Mouse (Mus musculus) intestine, embryonic 15.5 days (tissue): ENCODE results near the gene Ewsr1. TPM values are rescaled to one million over a fixed set of nuclear protein-coding genes. Genes with fewer than 3 reads are reported as not detected.

Source experiments
- ATAC-seq: fragments of 200-750 bp; cut with Nextera tagmentation; 2 replicates; pipeline ENCODE4 v1.8.0; 2017; ENCODE audit warnings: moderate TSS enrichment, moderate library complexity
- H3K27ac ChIP-seq: fragments of 300-500 bp; sonication (generic); 2 replicates; pipeline ENCODE4 v1.5.1; 2015; ENCODE audit warnings: mild to moderate bottlenecking, inconsistent platforms
- H3K27me3 ChIP-seq: fragments of 300-500 bp; sonication (generic); replicated peaks from 2 replicates; pipeline ENCODE4 v1.6.1; 2015; ENCODE audit warnings: inconsistent platforms
- H3K36me3 ChIP-seq: fragments of 300-500 bp; sonication (generic); 2 replicates; pipeline ENCODE4 v1.6.1; 2015; ENCODE audit warnings: inconsistent platforms
- H3K4me1 ChIP-seq: fragments of 300-500 bp; sonication (generic); replicated peaks from 2 replicates; pipeline ENCODE4 v1.6.1; 2015; ENCODE audit warnings: inconsistent platforms
- H3K4me2 ChIP-seq: fragments of 300-500 bp; sonication (generic); replicated peaks from 2 replicates; pipeline ENCODE4 v1.6.1; 2015; ENCODE audit warnings: mild to moderate bottlenecking, inconsistent platforms
- H3K4me3 ChIP-seq: fragments of 300-500 bp; sonication (generic); replicated peaks from 2 replicates; pipeline ENCODE4 v1.5.1; 2015; ENCODE audit warnings: inconsistent platforms
- H3K9ac ChIP-seq: fragments of 300-500 bp; sonication (generic); 2 replicates; pipeline ENCODE4 v1.6.1; 2015; ENCODE audit warnings: inconsistent platforms
- H3K9me3 ChIP-seq: fragments of 300-500 bp; sonication (generic); 2 replicates; pipeline ENCODE4 v1.6.1; 2016; ENCODE audit warnings: inconsistent platforms
- WGBS: fragments of 180-500 bp; shearing (Covaris S2); methylation state at CpG from one replicate; pipeline ENCODE4 v1.1.7; 2015; 5-methylcytosine and 5-hydroxymethylcytosine counted together
- polyA plus RNA-seq: library from polyadenylated mRNA; unstranded; fragments of >200 nt; fragmentation: Nextera tagmentation; extraction: Ambion mirVana; gene quantifications from 2 replicates; pipeline ENCODE4 v1.2.1, GENCODE M21; 2015

The Ewsr1 gene
- polyA plus RNA-seq, 1 experiment from 2014 or later: 571 TPM

DNA sequence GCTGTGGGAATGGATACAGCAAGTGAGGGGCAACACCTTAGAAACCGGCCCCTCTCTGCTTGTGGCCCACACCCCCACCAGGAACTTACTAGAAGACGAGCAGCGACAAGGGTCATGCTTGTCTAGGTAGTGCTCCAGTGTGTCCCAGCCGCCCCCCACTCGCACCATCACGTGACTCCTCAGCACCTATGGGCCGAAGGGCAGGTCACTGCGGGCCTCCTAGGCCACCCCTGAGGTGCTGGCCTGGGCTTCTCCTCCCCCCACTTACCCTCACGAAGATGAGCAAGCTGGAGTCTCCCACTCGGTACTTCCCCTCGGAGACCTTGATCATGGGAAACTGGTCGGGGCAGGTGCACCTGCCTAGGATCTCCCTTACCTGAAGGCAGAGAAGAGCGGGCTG, 36.7 kb downstream of the Ewsr1 start:
- WGBS: 30% methylated on average over 13 of the region's 13 CpGs
- Histone ChIP-seq H3K27ac (0 out of 2 replicates have a peak overlapping the region, but pooled peaks have one; percentile 22), H3K4me3 (peak overlapping the region; percentile 38), H3K36me3 (no peaks in the 10 kb centered on the region), H3K27me3 (peaks cover 48% of the 10 kb centered on the region), H3K4me2 (peak overlapping the region; percentile 88), H3K4me1 (peaks cover 51% of the 10 kb centered on the region), H3K9ac (peak overlapping the region; percentile 24; the same call in 1 of the 2 replicates), H3K9me3 (no peaks in the 10 kb centered on the region)
- no peak; the same call in 1 of the 2 replicates for ATAC-seq

DNA sequence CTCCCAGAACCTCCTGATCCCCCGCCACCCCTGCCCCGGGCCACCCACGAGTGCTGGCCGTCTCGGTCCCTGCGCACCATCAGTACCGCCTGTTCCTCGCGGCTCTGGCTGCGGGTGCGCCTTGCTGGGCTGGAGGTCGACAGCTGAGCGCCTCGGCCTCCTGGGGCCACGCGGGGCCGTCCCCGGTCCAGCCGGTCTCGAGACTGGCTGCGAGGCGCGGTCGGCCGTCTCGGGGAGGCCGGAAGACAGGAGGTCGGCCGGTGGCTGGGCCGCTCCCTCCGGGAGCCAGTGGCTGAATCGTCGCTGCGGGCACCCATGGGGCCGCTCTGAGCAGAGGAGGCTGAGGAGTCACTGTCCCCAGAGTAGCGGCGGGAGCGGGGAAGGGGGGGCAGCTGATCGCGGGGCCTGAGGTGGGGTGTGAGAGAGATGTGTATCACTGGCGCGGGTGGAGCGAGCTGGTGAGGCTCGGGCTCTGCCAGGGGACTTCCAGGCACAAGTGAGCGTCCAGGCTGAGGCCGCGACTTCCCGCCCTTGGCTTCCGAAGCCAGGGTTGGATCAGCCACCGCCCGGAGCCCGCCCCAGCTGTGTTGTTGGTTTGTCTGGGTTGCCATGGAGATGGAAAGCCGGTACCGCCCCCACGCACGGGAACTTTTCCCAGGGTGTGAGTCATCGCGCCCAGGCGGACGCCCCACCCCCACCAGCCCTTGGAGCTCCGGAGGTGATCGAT, 37.5 kb downstream of the Ewsr1 start:
- 0 out of 2 replicates have a peak overlapping the region, but pooled peaks have one; percentile 14 for H3K27ac ChIP-seq
- peak overlapping the region; percentile 88 for H3K4me2 ChIP-seq
- peak overlapping the region; percentile 38 for H3K4me3 ChIP-seq
- ATAC-seq: peak; percentile 75
- H3K9me3 ChIP-seq: no peaks in the 10 kb centered on the region
- H3K36me3 ChIP-seq: no peaks in the 10 kb centered on the region
- H3K4me1 ChIP-seq: peaks cover 51% of the 10 kb centered on the region
- WGBS: 5% methylated on average over 62 of the region's 62 CpGs
- peak overlapping the region; percentile 42 for H3K9ac ChIP-seq
- H3K27me3 ChIP-seq: peaks cover 55% of the 10 kb centered on the region

DNA sequence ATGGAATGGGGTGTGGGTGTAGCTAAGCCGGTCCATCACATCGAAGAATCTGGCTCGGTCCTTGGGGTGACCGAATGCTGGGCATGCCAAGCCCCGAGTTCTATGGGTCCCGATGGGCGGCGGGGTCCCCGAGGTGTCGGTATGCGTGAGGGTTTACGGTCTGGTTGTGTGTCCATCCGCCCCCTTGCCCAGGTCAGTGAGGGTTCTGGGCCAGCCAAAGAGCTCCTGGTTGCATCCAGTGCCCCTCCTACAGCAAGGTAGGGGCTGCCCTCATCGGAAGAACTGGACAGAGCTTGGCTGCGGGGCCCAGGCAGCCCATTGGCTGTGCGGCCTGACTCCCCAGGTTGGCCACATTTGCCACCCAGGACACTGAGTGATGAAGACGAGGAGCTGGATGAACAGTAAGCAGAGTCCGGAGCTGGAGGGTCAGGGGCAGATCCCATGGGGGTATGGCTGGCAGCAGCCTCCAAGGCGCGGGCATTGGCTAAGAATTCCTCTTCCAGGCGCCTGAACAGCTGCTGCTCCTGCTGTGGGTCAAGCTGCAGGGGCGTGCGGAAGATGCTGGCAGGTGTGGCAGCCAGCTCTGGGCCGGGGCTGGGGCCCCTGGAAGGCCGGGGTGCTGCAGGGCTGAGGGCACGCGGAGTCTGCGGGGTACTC, 38.2 kb downstream of the Ewsr1 start:
- 69% methylated on average over 28 of the region's 28 CpGs for WGBS
- H3K27me3 ChIP-seq: peaks cover 62% of the 10 kb centered on the region

DNA sequence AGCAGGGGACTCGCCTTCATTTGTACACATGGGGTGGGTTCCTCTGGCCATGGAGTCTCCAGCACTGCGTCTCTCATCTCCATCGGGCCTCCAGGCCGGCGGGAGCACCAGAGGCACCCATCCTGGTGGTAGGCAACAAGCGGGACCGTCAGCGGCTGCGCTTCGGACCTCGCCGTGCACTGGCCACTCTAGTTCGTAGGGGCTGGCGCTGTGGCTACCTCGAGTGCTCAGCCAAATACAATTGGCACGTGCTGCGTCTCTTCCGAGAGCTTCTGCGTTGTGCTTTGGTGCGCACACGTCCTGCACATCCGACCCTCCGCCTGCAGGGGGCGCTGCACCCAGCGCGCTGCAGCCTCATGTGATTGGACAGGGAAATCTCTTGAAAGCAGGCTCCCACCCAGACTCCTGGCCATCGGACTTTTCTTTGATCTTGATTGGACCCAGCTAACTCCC, 39.3 kb downstream of the Ewsr1 start:
- H3K9ac ChIP-seq: no peak overlapping the region
- H3K4me2 ChIP-seq: no peak overlapping the region
- ATAC-seq: no peak
- no peak overlapping the region for H3K4me3 ChIP-seq
- no peak overlapping the region for H3K27ac ChIP-seq
- no peaks in the 10 kb centered on the region for H3K9me3 ChIP-seq
- WGBS: 22% methylated on average over 27 of the region's 27 CpGs
- H3K36me3 ChIP-seq: no peaks in the 10 kb centered on the region
- H3K4me1 ChIP-seq: peaks cover 57% of the 10 kb centered on the region
- peaks cover 66% of the 10 kb centered on the region for H3K27me3 ChIP-seq

More for the DNA sequence above, 38.2 kb downstream of the Ewsr1 start:
- no peak overlapping the region for H3K27ac ChIP-seq
- no peaks in the 10 kb centered on the region for H3K9me3 ChIP-seq
- ATAC-seq: no peak
- H3K36me3 ChIP-seq: no peaks in the 10 kb centered on the region
- peak overlapping the region; percentile 88 for H3K4me2 ChIP-seq
- peaks cover 57% of the 10 kb centered on the region for H3K4me1 ChIP-seq
- peak overlapping the region; percentile 38 for H3K4me3 ChIP-seq
- no peak overlapping the region; the same call in 1 of the 2 replicates for H3K9ac ChIP-seq

DNA sequence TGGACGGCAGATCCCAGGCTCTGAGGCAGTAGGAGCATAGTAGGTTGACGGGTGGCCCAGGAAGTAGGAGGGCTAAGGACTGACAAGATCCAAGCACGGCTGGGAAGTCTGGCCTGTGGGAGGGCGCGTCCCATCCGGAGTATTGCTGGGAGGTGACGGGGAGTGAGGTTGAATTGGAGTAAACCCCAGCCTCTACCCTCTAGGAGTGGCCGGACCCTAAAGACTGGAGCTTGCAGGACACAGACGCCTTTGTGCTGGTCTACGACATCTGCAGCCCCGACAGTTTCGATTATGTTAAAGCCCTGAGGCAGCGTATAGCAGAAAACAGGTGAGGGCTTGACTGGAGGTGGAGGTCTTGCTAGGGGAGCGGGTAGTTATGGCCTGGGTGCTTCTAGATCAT, 39.8 kb downstream of the Ewsr1 start:
- no peak for ATAC-seq
- Histone ChIP-seq H3K9me3 (no peaks in the 10 kb centered on the region), H3K27ac (no peak overlapping the region), H3K4me2 (no peak overlapping the region), H3K36me3 (no peaks in the 10 kb centered on the region), H3K27me3 (peaks cover 66% of the 10 kb centered on the region), H3K9ac (no peak overlapping the region), H3K4me3 (no peak overlapping the region), H3K4me1 (peaks cover 52% of the 10 kb centered on the region)
- WGBS: 30% methylated on average over 14 of the region's 14 CpGs

DNA sequence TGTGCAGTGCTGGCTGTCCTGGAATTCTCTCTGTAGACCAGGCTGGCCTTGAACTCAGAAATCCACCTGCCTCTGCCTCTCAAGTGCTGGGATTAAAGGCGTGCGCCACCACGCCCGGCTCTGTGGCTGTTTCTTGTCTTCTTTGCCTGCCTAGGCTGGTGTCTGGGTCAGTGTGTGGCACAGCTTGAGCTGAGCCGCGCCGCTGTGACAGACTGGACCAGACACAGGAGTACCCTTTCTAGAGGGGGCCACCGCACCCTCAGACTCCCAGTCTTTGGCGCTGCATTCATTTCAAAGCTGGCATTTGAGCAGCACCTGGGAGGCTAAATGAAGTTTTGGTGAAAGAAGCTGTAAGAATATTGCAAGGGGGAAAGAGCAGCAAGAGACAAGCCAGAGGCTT, 40.3 kb downstream of the Ewsr1 start:
- peaks cover 66% of the 10 kb centered on the region for H3K27me3 ChIP-seq
- ATAC-seq: no peak
- WGBS: 34% methylated on average over 9 of the region's 9 CpGs
- H3K36me3 ChIP-seq: no peaks in the 10 kb centered on the region
- no peak overlapping the region for H3K9ac ChIP-seq
- no peaks in the 10 kb centered on the region for H3K9me3 ChIP-seq
- H3K27ac ChIP-seq: no peak overlapping the region
- peaks cover 47% of the 10 kb centered on the region for H3K4me1 ChIP-seq
- H3K4me2 ChIP-seq: no peak overlapping the region
- H3K4me3 ChIP-seq: no peak overlapping the region

DNA sequence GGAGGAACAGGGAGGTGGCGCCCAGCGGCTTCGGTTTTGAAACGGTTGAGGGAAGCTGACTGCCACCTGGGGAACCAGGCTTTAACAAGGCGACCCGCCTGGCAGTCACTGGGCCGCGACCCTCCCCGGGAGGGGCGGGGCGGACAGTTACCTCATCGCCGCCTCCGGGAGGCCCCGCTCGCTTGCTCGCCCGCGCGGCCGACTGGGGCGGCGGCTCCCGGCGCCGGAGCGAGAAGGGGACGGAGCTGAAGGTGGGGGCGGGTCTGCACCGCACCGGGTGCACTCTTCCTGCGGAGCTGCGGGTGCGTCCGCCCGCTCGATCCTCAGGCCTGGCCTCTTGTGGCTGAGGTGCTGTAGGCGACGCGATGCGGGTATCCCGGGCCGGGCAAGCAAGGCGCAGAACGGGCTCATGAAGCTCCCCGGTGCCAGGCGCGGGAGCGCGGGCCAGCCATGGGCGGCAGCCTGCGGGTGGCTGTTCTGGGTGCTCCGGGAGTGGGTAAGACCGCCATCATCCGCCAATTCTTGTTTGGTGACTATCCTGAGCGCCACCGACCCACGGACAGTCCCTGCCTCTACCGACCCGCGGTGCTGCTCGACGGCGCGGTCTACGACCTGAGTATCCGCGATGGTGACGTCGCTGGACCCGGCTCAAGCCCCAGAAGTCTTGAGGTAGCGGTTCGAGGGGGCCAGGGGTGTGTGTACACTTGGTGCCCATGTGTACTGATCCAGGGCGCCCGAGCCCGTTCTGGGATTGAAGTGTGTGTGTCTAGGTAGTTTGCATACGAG, 41.0 kb downstream of the Ewsr1 start, which contains the start of gene Rasl10a:
Rasl10a (plus strand) TSS at position 273 of the 786 bp plus-strand sequence.
- H3K36me3 ChIP-seq: no peaks in the 10 kb centered on the region
- H3K4me1 ChIP-seq: peaks cover 44% of the 10 kb centered on the region
- H3K27ac ChIP-seq: no peak within 1 kb of the TSS
- H3K4me3 ChIP-seq: peak within 1 kb of the TSS; percentile 50
- H3K9me3 ChIP-seq: no peaks in the 10 kb centered on the region
- ATAC-seq: no peak
- WGBS: 1% methylated on average over 77 of the region's 77 CpGs
- peak within 1 kb of the TSS; percentile 99 for H3K4me2 ChIP-seq
- peak within 1 kb of the TSS; percentile 54 for H3K9ac ChIP-seq
- H3K27me3 ChIP-seq: peaks cover 66% of the 10 kb centered on the region

DNA sequence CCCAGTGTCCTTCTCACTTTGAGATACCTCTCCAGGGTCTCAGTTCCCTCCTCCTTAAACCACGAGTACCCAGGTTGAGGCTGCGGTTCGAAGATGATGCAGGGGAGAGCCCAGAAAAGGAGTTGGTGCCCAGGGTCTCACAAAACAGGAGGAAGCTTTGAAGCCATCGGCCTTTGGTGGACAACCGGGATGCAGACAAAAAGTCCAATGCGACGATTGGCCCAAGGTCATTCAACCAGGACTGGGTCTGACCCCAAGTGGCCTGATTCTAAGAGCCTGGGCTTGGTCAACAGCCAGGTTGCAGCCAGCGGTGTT, 41.6 kb downstream of the Ewsr1 start:
- peak overlapping the region; percentile 50 for H3K4me3 ChIP-seq
- 24% methylated on average over 8 of the region's 8 CpGs for WGBS

DNA sequence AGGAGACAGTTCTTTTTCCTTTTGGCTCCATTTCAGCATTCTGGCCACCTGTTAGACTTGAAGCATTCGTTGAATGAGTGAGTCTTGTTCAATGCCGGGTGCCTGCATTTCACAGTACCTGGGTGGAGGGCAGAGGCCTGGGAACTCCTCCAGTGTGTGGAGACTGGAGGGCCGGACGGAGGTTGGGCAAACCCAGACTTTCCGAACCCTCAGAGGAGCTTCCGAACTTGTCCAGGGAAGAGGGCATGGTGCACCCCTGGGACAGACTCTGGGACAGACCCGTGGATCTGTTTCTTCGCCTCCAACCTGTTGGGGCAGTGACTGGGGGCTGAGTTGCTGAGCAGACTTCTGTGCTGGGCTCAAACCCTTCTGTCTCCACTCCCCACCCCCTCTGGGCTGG, 42.0 kb downstream of the Ewsr1 start:
- H3K9me3 ChIP-seq: no peaks in the 10 kb centered on the region
- 67% methylated on average over 8 of the region's 8 CpGs for WGBS
- H3K4me1 ChIP-seq: peaks cover 34% of the 10 kb centered on the region
- no peak for ATAC-seq
- no peak overlapping the region for H3K9ac ChIP-seq
- H3K4me3 ChIP-seq: no peak overlapping the region
- H3K27ac ChIP-seq: no peak overlapping the region
- H3K4me2 ChIP-seq: no peak overlapping the region
- H3K27me3 ChIP-seq: peaks cover 61% of the 10 kb centered on the region
- H3K36me3 ChIP-seq: no peaks in the 10 kb centered on the region

More for the DNA sequence above, 41.6 kb downstream of the Ewsr1 start:
- no peak for ATAC-seq
- Histone ChIP-seq H3K27ac (no peak overlapping the region), H3K9me3 (no peaks in the 10 kb centered on the region), H3K27me3 (peaks cover 65% of the 10 kb centered on the region), H3K4me2 (peak overlapping the region; percentile 99), H3K9ac (peak overlapping the region; percentile 54; the same call in 1 of the 2 replicates), H3K4me1 (peaks cover 39% of the 10 kb centered on the region), H3K36me3 (no peaks in the 10 kb centered on the region)

DNA sequence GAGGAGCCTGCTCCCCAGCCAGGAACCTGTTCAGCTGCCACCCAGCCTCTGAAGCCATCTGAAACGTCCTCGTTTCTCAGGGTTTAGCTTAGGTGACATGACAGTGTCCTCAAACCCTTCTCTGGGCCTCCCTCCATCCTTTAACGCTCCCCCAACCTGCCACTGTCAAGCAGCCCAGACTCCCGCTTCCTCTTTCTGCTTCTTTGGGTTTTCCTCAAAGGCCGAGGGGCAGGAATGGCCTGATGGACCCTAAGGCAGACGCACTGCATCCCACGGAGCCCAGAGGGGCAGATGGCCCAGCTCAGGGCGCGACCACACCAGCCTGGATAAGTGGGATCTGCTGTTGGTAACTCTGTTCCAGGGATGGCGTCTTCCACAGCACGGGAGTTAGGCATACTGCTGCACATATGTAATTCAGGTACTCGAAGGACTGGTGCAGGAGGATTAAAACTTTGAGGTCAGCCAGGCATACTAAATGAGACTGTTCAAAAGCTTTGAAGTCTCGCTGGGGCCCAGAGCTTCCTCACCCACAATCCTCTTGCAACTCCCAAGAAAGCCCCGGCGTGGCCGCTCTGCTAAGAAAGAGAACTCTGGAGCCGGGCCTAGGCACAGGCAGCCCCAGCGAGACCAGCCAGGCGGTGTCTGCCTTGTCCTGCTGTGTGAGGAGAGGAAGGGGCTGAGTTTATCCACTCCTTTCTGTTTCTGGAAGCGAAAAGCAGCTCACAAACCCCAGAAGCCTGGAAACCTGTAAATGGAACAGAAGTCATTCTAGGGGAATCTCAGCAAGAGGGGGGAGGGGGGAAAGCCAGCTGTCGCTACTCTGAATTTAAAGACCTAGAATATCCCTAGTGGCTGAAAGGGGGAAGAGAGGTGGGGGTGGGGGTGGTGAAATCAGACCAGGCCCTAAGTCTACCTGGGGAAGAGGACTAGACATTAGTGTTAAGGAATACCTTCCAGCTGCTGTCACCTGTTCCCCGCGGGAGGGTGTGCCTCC, 42.8 kb downstream of the Ewsr1 start:
- no peak for ATAC-seq
- Histone ChIP-seq H3K4me1 (peaks cover 26% of the 10 kb centered on the region), H3K9me3 (no peaks in the 10 kb centered on the region), H3K4me2 (no peak overlapping the region), H3K27me3 (peaks cover 55% of the 10 kb centered on the region), H3K9ac (no peak overlapping the region), H3K36me3 (no peaks in the 10 kb centered on the region), H3K4me3 (no peak overlapping the region), H3K27ac (no peak overlapping the region)
- WGBS: 54% methylated on average over 23 of the region's 23 CpGs

DNA sequence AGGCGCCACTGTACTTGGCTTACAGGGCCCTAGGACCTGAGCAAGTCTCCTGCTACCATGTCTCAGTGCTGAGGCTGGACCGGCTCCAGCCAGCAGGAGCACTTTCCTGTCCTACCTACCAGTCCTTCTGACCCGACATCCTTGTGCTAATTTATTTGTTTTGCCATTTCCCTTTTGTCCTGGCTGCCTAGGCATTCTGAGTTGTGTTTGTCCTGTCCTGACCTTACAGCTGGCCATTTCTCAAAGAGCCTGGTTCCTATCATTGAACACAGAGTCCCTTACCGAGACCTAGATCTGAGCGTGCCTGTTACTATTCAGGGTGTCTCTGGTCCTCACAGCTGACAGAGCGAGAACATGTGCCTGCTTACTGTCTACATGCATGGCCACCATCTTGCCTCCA, 44.2 kb downstream of the Ewsr1 start:
- Histone ChIP-seq H3K27me3 (peaks cover 42% of the 10 kb centered on the region), H3K4me3 (no peak overlapping the region), H3K9ac (no peak overlapping the region), H3K9me3 (no peaks in the 10 kb centered on the region), H3K27ac (no peak overlapping the region), H3K4me1 (peaks cover 22% of the 10 kb centered on the region), H3K4me2 (no peak overlapping the region), H3K36me3 (no peaks in the 10 kb centered on the region)
- no peak for ATAC-seq
- WGBS: 63% methylated on average over 6 of the region's 6 CpGs
